Mouse (Mus musculus) small intestine, adult 10 weeks (tissue): ENCODE measurements around the gene Map9. TPM values are rescaled to one million over a fixed set of nuclear protein-coding genes. Genes with fewer than 3 reads are reported as not detected.

Experiments
- polyA plus RNA-seq: library from polyadenylated mRNA; stranded (reverse); fragments of 350-450 nt; fragmentation: Illumina TruSeq; extraction: RNeasy Lipid Tissue Mini Kit (QIAGEN cat#74804); gene quantifications from one replicate; pipeline ENCODE4 v1.2.3, GENCODE M21; 2014; ENCODE audit warnings: low replicate concordance

The Map9 gene
- 1.2 TPM for polyA plus RNA-seq

DNA sequence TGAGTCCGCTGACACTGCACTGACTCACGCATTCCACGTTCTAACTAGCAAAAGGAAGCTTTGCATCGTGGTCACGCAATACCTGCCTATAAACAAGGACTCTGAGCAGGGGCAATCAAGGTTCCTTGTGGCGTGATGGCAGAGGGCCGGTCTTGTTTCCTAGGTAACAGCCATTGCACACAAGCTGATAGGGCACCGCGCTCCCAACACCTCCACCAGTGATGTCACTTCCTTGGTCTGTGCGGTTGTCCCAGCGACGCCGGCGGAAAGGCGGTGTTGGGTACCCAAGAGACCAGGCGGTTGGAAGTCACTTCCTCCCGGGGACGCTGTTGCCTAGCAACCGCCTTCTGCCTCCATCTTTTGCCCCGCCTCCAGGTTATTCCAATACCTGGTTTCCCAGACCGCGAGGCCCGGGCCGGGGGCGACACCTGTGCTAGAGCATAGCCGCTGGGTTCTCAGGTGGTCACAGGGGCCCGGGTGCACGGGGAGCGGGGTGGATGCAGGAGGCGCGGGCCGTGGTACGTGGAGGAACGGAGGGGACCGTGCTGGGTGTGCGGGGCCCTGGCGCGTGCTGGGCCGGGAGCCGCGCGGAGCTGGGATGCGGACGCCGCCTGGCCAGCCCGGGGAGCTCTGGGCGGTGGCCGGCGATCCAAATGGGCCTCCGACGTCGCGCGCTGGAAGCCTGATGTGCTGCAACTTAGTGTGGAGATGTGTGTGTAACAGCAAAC, at the start of gene Map9:
Gene Map9 (plus strand): TSS at position 248 of the 728 bp plus-strand sequence.

Other genes with a start within 250 kb of the Map9 start
- gene Gucy1a1, start 212.3 kb upstream of the Map9 start, polyA plus RNA-seq = 32.9 TPM
- 1.1 TPM for gene Npy2r, start 190.0 kb downstream of the Map9 start, polyA plus RNA-seq